ENCODE assay signal across 14 mouse cellular contexts in the genomic region with DNA sequence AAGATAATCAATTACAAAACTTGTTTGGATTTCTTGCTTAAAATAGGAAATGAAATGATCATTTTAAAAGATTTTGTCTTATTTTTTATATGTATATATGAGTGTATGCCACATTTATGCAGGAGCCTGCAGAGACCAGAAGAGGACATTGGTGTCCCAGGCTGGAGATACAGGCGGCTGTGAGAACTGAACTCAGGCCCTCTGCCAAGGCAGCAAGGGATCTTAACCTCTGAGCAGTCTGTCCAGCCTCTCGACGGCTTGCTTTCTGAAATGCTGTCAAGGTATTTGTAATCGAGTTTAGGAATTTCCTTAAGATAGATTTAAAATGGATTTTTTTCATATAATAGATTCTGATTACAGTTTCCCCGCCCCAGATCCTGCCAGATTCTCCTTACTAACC. TPM values are rescaled to one million over a fixed set of nuclear protein-coding genes. Genes with fewer than 3 reads are reported as not detected.
"Had no signal": no experiment of that assay in that cellular context is flagged by ENCODE, and none has a peak within 500 bp of the region (broad histone marks: within the 10 kb centered on the region; RNA-seq: fewer than 3 reads in every experiment).

No protein-coding gene starts in this region.

- H3K9me3 ChIP-seq: limb, embryonic 12.5 days; liver, embryonic 13.5 days; lung, embryonic 15.5 days; megakaryocyte, embryonic 14.5 days; midbrain, embryonic 15.5 days; neural tube, embryonic 12.5 days had no signal

- H3K4me1 ChIP-seq: limb, embryonic 12.5 days; liver, embryonic 13.5 days; lung, embryonic 15.5 days; megakaryocyte, embryonic 14.5 days; midbrain, embryonic 15.5 days; neural tube, embryonic 12.5 days had no signal

- H3K9ac ChIP-seq: limb, embryonic 12.5 days; liver, embryonic 13.5 days; liver, postnatal 0 days; lung, embryonic 15.5 days; midbrain, embryonic 15.5 days; neural tube, embryonic 12.5 days had no signal

- ATAC-seq: liver, postnatal 0 days; midbrain, embryonic 15.5 days had no signal

- H3K36me3 ChIP-seq: limb, embryonic 12.5 days; liver, embryonic 13.5 days; lung, embryonic 15.5 days; midbrain, embryonic 15.5 days; neural tube, embryonic 12.5 days had no signal

- H3K27me3 ChIP-seq: limb, embryonic 12.5 days; liver, embryonic 13.5 days; lung, embryonic 15.5 days; midbrain, embryonic 15.5 days; neural tube, embryonic 12.5 days had no signal

- H3K4me3 ChIP-seq: limb, embryonic 12.5 days; liver, embryonic 13.5 days; lung, embryonic 15.5 days; megakaryocyte, embryonic 14.5 days; midbrain, embryonic 15.5 days; neural tube, embryonic 12.5 days had no signal

- DNase-seq: liver; liver, embryonic 13.5 days; liver, postnatal 0 days; lung, postnatal 14 days; thymus, postnatal 4 days had no signal

- H3K27ac ChIP-seq: limb, embryonic 12.5 days; liver, embryonic 13.5 days; lung, embryonic 15.5 days; macrophage; midbrain, embryonic 15.5 days; neural tube, embryonic 12.5 days; stomach, postnatal 0 days had no signal

- H3K4me2 ChIP-seq: limb, embryonic 12.5 days; liver, embryonic 13.5 days; lung, embryonic 15.5 days; midbrain, embryonic 11.5 days; midbrain, embryonic 15.5 days; neural tube, embryonic 12.5 days had no signal

RNA-seq across cellular contexts. Expression of gene Ak5, which starts 20.4 kb away (rescaled TPM):
- total RNA-seq: monocyte, adult 5-6 weeks had no signal
- polyA plus RNA-seq: macrophage had no signal
